Mouse (Mus musculus): ENCODE measurements around the gene Simc1.
"Not testable (repeated sequence)": the region's sequence is repeated elsewhere in the genome, so short reads cannot be mapped to it uniquely, and the experiment has no call there.

The Simc1 gene

DNA sequence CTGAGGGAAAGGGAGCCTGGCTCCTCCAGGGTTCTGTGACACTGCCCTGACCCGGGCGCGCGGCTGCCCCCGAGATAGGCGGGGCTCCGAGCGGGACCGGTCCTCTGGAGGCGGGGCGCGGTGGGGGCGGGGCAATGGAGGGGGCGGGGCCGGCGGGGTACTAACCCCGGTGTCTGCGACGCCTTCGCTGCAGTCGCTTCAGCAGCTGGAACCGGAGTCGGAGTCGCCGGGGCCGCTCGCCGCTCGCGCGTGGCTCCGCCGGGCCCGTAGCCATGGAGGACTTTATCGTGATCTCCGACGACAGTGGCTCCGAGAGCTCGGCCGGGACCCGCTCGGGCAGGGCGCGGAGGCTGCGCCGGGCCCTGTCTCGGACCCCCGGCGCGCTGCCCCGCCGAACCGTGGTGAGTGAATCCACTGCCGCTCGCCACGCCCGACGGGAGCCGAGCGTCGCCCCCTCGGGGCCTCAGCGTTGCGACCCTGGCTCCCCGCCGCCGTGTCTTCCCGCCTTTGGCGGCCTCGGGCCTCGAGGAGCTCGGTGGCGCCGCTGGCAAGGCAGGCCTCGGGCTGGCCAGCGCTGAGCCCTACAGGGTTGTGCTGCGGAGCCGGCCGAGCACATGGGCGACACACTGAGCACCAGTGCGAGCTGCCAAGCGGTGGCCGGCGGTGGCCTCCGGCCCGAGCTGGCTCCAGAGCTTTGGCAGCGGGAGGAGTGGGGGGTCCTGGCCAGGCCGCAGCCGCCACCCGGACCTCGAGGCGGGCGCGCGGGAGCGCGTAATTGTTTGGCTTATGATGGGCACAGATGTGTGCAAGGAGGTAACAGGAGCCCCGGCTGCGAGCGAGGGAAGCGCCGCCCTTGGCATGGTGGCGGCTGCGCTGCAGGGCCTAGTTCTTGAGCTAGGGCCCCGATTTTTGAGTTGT lies at the start of gene Simc1:
Gene Simc1 (plus strand): TSS at position 176 of the 918 bp plus-strand sequence.
- peak; percentile 98 for DNase-seq

DNA sequence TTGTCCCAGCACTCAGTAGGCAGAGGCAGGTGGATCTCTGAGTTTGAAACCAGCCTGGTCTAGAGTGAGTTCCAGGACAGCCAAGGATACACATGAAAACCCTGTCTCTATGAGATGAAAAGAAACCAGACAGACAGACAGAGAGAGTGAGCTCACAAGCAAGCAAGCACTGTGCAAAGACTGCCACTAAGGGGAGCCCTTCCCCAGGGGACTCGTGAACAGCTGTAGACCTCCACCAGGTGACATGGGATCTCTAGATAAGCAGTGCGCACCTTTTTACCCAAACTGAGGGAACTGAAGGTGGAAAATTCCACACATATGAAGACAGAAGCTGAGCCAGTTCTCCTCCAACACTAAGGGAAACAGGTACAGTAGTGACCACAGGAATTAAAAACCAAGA lies 46.5 kb upstream of the Simc1 start:
- DNase-seq, result no peak

DNA sequence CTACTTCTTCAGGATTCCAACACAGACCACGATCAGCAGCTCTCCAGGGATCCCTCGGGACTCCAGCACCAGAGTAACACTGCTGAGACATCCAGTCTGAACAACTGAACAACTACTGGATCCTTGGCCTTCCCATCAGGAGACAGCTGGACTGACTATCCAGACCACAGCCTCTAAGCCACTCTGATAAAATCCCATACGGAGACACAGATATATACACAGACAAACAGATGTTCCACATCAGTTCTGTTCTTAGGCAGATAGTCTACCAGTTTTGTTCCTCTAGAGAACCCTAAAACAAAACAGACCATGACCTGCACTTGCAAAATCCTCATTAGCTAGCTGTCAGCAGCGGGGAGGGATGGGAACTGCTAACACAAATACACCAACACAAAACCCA lies 44.3 kb upstream of the Simc1 start:
- DNase-seq, result no peak

DNA sequence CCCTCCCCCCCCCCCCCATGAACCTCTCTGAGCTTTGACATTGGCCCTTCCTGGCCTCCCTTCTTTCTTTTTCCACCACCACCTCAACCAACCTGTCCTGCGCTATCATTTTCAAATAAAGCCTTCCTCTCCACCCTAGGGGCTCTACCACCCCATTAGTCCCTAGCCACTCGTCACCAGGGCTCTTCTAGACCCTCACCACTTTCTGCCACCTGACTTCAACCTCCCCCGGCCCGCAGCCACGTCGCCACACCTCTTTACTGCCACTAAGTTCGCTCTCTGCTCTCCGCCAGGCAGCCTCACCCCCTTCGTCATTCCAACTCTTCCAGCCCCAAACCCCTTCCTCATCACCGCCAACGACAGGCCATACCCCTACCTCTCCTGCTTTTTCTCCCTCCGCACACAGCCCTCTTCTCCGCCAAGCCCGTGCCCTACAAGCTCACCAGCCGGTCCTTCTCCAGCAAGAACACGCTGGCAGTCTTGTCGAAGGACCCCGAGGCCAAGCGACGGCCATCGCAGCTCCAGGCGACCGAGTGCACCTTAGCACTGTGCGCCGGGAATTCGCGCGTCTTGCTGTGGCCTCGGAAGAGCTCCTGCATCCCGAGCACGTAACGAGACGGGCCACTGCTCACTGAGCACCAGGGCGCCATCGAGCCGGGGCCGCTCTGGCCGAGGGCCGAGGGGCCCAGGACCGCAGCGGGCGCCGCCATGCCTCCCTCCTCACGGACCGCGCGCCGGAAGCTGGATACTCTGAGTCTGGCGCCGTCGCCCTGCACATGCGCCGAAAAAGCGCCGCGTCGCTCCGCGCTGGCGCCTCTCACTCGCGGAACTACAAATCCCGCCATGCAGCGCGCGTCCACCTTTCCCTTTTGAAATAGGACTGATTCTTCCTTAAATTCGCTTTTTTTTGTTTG lies 35.2 kb upstream of the Simc1 start, which contains the start of gene Thoc3:
Gene Thoc3 (minus strand): TSS at position 752 of the 914 bp plus-strand sequence.
- DNase-seq, result peak; percentile 99

DNA sequence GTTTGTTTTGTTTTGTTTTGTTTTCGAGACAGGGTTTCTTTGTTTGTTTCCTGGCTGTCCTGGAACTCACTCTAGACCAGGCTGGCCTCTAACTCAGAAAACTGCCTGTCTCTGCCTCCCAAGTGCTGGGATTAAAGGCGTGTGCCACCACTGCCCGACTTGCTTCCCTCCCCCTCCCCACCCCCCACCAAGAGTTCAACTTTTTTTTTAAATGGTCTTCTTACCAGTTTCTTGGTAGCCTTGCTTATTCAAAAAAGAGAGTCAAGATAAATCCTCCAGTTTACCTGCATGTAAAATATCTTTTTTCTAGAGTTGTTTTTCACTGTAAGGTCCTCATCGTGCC lies 34.6 kb upstream of the Simc1 start:
- DNase-seq, result no peak

DNA sequence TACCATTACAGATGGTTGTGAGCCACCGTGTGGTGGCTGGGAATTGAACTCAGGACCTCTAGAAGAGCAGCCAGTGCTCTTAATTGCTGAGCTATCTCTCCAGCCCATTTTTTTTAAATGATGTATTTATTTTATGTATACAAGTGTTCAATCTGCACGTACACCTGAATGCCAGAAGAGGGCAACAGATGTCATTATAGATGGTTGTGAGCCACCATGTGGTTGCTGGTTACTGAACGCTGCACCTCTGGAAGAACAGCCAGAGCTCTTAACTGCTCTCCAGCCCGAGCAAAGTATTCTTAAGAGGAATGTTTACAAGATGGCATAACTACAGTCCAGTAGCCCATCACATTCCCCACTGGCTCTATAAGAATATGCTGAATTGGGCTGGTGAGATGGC lies 31.6 kb upstream of the Simc1 start:
- no peak for DNase-seq

DNA sequence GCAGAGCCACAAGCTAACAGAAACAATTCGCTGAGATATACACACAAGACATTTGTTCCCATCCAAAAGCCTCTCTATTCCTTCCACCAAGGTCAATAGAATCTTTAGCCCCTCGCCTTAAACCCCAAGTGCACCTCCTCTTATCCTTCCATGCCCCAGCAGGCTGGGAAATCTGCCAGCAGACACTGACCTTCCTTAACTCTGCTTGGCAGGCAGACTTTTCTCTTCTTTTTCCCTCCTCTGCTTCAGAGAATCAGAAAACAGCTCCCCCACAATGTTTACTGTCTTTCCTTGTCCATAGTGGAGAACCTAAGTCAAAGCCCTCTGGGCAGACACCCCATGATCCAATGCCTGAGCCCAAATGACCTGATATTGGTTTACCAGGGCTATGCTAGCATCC lies 28.6 kb upstream of the Simc1 start:
- no peak for DNase-seq

DNA sequence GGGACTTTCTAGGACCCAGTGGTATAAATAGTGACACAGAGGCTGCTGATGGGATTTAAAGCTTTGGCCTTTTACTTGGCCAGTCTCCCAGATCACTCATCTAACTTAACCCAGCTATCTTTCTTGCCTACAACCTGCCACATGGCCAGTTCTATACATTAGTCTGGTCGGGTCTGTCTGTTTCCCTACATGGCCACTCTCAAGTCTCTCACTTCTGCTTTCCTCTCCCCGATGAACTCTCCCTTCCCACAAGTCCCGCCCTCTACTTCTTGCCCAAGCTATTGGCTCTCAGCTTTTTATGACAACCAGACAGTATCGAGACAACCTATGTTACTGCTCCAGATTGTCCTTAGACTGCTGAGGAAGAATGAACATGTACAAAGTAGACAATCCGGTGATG lies 27.9 kb upstream of the Simc1 start:
- no peak for DNase-seq

DNA sequence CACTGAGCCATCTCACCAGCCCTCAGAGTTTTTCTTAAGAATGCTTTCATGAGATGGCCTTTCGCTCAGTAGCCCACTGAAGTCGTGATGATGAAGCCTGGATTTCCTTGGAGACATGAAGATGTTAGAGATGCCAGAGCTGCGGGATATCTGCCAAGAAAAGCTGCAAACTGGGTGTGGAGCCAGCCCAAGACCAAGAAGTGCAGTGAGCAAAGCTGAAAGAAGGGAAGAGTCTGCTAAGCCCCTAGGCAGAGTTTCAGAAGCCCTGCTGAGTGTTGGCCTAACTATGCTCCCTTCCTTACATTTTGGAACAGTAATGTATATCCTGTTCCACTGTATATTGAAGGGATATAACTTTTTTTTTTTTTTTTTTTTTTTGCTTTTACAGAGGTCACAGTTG lies 24.3 kb upstream of the Simc1 start:
- no peak for DNase-seq

DNA sequence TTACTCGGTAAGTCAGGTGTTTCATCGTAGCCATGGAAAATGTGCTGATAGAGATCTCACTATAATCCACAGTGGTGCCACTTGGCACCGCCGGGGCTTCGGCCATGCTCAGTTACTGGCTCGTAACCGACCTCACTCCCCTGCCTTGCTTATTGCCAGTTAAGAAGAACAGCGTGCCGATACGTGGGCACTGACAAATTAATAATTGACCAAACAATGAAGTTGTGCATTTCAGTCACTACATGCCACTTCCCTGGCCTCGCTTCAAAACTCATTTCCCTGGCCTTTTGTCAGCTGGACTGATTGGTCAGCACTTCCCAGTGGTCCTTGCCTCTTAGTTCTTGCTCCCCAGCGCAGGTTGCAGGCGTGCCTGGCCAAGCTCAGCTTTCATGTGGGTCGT lies 22.1 kb upstream of the Simc1 start:
- no peak for DNase-seq

DNA sequence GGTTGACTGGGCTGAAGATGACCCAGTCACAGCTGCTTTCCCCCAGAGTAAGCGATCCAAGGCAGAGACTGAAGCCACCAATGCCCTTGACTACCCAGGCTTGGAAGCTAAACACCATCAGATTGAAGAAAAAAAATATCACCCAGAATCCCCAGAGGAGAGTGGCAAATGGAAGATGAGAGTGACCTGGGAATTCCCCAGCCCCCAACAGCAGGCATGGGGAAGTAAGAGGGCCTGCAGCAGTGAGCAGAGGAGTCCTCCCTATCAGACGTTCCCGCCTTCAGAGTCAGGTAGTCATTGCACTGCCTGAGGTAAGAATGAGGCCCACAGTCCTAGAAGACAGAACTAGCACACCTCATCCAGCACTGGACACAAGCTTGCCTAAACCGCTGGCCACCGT lies 13.2 kb upstream of the Simc1 start:
- DNase-seq, result peak; percentile 23

DNA sequence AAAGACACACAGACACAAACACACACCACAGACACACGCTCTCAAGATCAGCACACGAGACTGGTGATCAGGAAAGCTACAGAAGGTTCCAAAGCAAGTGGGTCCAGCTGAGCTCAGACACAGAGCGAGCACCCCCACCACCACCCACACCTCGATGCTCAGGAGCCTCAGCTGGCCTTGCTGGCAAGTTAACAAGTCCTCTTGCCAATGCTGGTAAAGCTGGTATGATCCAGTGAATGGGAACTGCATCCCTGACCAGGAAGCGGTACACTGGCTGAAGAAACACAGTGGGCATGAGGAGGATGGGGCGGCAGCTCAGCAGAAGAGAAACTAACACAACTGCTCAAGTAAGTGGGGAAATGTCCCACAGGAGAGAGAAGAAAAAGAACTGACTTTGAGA lies 12.2 kb upstream of the Simc1 start:
- DNase-seq, result peak; percentile 76

DNA sequence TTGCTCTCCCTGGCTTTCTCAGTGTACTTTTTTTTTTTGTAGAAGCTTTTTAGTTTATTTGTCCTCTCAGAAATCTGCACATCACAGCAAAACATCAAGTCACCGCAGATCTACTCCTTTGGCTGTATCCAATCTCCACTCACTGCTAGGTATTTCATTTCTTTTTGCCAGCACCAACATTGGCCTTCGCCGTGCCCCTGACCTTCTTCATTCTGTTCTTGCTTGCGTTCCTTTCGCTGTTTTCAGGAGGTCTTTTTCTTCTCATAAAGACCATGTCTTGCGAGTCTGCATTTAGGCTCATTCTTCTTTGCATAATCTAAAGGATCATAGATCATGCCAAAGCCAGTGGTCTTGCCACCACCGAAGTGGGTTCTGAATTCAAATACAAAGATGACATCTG lies 4.0 kb upstream of the Simc1 start:
- DNase-seq, result not testable (repeated sequence)

DNA sequence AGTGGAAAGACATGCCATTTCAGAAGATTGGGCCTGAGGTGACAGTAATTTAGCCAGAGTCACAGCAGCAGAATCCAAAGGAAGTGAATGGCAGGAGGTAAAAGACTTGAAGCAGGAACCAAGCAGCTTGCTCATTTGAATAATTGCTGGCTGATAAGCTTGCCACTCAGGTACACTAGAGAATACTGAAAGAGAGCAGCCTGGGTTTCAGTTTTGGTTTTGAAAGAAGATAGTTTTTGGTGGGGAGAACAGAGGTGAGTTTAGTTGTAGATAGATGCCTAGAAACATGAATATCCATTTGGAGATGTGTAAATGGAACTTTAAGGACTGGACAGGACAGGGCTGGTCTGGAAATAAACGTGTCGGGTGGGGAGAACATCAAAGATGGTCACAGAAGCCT lies 2.2 kb upstream of the Simc1 start:
- DNase-seq, result no peak

DNA sequence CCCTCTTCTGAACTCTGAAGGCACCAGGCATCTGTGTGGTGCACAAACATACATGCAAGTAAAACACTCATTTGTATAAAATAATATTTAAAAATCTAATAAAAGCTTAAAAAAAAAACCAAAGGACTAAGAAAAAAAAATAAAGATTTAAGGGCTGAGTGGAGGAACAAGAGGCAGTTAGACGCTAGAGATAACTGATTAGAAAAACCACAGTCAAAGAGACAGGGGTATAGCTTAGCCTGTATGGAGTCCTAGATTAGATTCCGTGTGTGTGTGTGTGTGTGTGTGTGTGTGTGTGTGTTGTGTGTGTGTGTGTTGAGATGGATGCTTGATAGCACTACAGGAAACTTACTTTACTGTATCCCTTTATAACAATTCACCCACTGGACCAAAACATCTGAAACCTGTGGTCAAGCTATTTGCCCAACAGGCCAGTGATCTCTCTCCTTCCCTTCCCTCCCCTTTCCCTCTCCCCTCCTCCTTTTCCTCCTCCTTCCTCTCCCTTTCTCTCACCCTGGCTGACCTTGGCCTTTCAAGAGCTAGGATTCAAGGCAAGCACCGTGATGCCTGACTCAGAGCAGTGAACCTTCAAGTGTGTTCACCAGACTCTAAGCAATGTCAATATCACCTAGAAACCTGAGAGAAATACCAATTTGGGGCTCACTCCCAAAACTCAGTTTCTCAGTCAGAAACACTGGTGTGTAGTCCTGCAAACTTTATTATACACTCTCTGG lies 1.5 kb upstream of the Simc1 start:
- no peak for DNase-seq

DNA sequence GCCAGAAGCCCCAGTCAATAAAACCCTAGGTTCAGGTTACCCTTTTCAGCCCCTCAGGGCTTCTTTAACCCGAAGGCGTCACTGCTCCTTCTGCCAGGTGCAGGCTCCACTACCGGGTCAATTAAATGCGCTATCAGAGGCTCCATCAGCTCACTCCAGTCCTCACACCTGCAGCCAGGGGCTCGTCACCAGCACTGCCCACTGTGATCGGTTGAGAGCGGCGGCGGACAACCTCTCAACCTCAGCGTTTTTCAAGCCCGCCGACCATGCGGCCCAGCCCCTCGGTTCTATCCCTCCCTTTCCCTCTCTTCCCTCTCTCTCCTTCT lies 338 bp upstream of the Simc1 start:
- DNase-seq, result no peak

DNA sequence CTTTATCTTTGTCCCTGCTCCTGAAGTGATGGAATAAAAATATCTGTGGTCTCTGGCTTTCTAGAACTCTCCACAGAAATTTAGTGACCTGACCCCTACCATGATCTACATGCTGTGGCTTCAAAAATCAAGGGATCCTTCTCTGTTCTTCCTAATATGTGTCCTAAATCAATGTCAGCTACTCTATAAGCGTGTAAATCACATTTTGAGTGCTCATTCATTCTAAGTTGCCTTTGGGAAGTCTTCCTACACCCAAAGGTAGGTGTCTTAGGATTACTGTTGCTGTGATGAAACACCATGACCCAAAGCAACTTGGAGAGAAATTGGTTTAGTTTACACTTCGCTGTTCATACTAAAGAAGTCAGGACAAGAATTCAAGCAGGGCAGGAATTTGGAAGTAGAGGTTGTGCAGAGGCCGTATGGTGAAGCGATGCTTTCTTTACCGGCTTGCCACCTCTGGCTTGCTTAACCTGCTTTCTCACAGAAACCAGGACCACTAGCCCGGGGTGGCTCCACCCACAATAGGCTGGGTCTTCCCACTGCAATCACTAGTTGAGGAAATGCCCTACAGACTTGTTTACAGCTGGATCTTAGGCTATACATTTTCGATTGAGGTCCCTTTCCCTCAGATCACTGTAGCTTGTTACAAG lies 1.2 kb downstream of the Simc1 start:
- DNase-seq, result no peak

DNA sequence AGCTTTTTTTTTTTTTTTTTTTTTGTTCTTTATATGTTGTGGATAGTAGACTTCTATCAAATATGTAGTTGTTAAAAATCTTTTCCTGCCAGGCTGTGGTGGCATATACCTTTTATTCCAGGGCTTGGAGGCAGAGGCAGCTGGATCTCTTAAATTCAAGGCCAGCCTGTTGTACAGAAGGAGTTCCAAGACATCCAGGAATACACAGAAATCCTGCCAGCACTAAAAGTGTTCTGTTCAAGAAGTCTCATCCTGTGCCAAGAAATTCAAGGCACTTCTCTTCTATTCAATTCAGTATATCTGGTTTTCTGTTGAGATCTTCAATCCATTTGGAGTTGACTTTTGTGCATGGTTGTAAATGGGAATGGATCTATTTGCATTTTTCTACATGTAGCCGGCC lies 2.3 kb downstream of the Simc1 start:
- no peak for DNase-seq

DNA sequence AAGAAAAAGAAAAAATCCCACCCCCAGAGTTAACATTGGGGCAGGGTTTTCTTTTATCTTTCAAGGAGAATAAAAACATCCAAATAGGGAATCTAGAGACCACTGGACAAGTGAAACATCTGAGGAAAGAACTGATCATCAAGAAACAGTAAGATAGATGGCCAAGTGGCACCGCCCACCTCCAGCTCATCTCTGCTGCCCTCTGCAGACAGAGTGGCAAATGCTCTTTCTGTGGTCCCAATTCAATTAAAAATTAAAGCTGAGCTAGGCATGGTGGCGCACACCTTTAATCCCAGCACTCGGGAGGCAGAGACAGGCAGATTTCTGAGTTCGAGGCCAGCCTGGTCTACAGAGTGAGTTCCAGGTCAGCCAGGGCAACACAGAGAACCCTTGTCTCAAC lies 16.6 kb downstream of the Simc1 start:
- DNase-seq, result no peak

DNA sequence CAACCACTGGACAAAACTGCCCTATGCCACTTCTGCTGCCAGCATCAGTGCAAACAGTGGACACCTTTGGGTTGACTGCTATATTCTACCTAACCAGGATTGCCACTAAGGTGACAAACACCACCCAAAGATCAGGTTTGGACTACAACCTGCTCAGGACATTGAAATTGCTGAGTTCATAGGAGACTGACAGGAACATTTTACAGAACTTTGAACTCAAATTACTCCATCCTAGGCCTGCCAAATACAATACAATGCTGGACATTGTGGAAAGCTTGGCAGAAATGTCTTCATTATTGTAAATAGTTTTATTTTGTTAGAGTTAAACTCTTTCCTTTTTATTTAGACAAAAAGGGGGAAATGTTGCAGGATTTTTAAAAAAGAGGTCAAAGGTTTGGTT lies 17.6 kb downstream of the Simc1 start:
- DNase-seq, result no peak

DNA sequence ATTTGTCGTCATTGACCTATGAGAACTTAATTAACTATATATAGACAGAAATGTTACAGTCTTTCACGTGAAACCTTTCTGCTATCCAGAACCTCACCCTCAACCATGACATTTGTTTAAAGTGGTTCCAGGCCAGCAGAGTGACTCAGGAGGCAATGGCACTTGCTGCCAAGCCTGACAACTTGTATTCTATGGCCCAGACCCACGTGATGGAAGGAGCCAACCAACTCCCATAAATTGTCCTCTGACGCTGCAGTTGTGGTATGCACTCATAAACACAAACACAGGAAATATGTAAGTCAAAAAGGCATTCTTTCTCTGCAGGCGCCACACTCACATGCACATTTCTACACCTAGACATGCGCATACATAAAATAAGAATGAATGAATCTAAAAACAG lies 23.6 kb downstream of the Simc1 start:
- no peak for DNase-seq

DNA sequence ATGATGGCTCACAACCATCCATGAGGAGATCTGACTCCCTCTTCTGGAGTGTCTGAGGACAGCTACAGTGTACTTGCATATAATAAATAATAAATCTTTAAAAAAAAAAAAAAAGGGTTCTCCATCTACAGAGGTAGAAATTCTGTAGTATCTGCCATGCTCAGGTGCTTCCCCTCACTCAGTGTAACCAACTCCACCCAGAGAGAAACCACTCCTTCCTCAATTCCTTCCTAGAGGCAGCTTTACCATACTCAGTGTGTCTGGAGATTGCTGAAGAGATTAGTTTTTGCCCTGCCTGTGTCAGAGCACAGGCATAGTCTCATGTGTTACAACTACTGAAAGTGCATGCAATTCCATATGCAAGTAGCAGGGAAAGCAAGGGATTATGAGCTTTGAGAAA lies 28.6 kb downstream of the Simc1 start:
- no peak for DNase-seq

DNA sequence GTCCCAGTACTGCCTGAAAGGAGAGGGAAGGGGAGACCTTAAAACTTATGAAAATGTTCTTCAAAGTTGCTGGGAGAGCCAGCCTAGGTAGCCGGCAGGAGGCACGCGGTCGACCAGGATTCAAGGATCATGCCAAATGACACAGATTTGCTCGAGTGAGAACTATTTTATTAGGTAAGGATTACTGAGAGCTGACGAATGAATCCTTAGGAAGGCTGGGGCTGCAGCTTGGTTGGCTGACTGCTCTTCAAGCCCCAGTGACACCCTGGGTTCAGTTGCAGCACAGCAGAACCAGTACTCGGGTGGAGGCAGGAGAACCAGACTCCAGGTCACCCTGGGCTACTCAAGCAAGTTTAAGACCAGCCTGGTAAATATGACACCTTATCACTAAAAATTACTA lies 44.5 kb downstream of the Simc1 start:
- no peak for DNase-seq

Measured in heart, adult 11 months (tissue).